Mouse (Mus musculus): ENCODE data around the gene Wdr93. TPM values are rescaled to one million over a fixed set of nuclear protein-coding genes. Genes with fewer than 3 reads are reported as not detected.

Wdr93 gene
- total RNA-seq (2021) = under 1 TPM; 0.23 to 0.40 TPM
- long read RNA-seq = 0 reads

DNA sequence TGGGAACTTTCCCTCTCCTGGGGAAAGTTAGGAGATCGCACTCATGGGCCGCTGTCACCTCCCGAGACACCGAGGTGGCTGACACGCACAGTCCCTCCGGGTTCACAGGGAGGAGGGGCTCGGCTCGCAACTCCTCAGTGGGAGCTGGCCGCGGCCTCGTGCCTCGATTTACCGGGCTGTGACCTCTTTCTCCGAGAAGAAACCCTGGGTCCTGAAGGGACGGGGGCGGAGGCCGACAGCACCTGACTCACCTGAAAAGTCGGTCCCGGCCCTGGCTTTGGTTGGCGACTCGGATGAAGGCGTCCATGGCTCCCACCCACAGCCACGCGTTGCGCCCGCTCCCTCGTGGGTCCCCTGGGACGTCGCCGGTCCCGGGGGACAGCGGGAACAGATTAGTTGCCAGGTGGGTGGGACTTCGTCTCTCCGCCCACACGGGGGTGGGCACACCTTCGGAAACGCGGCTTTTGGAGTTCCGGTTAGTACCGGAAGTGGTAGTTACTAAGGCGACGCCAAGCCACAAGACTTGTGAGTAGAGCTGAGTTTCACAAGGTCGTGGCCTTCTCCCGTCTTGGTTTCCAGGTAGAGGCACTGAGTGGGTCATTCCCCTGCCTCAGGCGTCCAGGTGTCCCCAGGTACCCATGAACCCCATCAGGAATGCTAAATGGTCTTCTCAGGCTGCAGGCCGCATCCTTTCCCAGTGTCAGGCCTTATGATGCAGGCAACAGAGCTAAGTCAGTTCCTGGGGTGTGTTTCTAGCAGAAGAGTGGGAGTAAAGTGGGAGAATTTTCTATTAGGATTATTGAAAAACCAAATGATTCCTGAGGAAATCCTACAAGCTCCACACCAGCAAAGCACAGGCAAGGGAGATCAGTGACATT is at the start of gene Wdr93, which contains the start of gene Pex11a:
Gene Wdr93, plus strand, starts transcription at position 505 of the 878 bp plus-strand sequence.
Gene Pex11a, minus strand, starts transcription at position 473 of the 878 bp plus-strand sequence.
- DNase-seq (ENCODE audit: low spot score in 2 of 2) = peak; percentile 73 to 84

DNA sequence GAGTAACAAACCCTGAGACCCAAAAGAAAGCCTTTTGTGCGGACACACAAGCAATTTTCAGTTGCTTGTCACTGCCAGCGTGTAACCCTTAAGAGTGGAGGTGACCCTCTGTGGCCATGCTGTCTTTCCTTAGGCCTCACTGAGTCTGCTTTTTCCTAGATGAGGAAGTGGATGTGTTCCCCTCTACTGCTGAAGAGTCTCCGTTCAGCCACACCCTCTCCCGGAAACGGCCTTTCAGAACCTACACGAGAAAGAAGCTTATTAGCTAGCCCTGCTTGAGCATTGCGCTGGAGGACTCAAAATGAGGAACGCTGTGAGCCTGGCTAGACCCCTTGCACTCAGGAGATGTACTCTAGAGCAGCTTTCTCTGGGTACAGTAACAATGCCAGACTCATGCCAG is 46.5 kb upstream of the Wdr93 start:
- DNase-seq (ENCODE audit: low spot score in 2 of 2) = no peak

DNA sequence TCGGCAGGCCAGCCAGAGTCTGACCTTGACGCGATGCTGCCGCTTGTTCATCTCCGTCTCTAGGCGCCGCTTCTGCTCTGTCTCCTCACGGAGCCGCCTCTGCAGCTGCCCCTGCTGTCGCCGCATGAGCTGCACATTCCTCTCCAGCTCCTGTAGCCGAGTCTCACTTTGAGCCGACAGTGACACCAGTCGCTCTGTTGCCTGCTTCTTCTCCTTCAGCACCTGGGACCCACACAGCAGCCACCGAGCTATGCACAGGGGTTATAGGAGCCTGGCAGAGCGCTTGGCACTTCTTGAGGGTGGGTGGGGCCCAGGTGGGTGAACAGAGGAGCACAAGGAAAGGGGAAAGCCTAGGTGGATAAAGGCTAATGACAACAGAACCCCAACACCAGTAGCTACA is 40.2 kb upstream of the Wdr93 start:
- peak in 1 of 2 experiments; percentile 36 for DNase-seq (ENCODE audit: low spot score in 2 of 2)

DNA sequence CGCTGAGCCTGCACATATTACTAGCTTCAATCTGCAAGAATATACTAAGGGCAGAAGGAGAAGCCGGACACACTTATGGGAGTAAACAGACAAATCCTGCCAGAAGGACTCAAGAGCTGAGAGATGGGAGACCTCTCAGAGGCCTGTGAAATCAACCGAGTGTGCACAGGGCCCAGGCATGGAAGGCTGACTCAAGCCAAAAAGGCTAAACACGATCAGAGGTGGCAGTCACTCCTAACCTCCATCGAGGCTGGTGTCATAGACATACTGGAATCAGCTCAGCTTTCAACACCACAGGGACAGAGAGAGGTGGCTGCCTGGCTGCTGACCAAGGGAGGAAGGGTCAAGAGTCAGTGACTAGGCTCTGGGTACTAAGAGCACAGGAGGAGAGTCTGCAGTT is 37.8 kb upstream of the Wdr93 start:
- DNase-seq (ENCODE audit: low spot score in 2 of 2) = no peak

DNA sequence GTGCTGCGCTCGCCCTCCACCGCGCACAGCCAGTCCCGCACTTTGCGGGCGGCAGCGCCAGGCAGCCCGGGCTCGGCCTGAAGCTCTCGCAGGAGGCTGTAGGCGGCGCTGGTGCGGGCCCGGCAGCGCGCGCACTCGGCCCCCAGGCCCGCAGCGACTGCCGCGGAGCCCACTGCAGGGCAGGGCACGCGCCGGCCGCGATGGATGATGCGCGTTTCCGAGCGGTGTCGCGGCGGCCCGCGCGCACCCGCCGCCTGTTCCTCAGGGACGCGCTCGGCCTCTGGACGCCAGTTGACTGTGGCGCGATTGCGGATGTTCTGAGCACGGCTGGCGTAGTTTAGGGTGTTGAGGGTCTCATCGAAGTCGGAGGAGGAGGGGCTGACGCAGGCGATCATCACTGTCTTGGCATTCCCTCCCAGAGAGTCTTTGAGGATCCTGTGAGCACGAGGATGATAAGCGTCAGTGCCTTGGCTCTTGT is 32.8 kb upstream of the Wdr93 start:
- peak; percentile 37 to 63 for DNase-seq (ENCODE audit: low spot score in 2 of 2)

DNA sequence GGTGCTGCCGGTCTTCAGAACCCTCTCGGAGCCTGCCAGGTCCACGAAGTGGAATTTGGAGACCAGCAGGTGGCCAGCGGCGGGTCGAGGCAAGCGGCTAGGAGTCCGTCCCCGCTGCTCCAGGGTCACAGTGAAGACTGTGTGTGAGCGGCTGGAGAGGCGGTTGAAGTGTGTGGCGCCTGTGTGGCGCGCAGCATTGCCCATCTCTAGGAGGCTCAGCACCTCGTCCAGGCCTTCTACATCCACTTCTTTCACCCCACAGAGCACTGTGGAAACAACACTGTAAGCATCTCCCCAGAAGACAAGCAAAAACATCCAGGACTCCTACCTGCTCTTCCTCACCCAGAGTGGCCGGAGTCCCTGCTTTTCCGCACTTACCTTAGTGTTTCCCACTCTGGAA is 32.1 kb upstream of the Wdr93 start:
- no peak for DNase-seq (ENCODE audit: low spot score in 2 of 2)

DNA sequence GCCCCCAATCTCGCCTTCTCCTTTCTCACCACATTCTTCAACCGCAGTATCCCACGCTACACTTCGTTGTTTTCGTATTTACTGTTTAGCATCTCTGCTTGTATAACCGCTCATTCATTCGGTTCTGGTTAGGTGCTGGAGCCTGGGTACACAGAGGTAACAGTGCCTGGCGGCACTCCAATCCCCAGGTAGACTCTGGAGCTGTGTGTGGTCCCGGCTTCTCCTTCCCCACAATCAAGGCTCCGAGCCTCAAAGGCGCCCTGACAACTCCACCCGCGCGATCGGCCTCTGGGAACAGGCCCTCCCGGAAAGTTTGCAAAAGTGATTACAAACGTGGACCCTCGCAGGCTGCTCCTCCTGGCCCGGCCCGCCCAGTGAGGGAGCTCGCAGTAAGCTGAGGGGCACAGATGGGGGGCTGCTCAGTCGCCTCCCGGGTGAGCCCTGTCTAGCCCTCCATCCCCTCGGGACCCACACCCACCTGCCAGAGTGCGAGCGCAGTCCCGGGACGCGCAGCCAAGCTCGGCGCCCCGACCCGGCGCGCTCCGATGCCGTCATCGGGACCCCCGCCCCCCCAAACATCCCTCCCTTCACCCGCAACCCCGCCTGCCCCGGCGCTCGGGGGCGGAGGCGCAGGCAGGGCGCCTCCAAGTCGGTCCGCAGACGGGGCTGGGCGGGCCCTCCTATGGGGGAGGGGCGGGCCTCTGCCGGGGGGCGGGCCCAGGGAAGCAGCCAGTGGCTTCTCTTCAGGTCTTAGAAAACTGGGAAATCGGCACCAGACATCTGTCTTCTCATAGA is 27.6 kb upstream of the Wdr93 start, which contains the start of gene Kif7:
Gene Kif7, minus strand, starts transcription at position 534 of the 795 bp plus-strand sequence.
- DNase-seq (ENCODE audit: low spot score in 2 of 2) = peak in 1 of 2 experiments; percentile 32

DNA sequence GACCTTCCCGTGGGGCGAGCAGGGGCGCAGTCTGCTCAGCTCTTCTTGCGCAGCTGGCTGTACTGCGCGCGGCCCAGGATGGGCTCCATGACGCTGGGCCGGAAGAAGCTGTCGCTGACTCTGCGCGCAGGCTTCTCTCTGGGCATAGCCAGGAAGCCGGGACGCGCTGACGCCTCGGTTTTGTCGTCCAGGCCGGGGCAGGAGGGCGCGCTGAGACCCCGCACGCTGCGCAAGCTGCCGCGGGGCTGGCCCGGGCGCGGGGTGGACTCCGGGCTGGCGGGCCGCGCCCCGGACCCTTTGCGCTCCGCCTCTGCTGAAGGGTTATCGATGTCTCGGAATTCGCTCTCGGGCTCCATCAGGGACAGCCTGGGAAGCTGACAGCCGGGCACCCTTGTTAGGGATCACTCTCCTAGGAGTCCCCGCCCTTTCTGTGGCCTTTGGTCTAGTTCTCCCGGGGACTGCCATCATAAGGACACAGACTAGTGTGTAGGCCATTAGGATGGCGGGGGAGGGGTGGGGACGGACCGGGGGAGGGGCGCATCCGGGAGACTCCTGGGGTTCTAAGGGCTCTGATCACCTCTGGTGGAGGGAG is 21.5 kb upstream of the Wdr93 start:
- peak in 1 of 2 experiments; percentile 33 for DNase-seq (ENCODE audit: low spot score in 2 of 2)

DNA sequence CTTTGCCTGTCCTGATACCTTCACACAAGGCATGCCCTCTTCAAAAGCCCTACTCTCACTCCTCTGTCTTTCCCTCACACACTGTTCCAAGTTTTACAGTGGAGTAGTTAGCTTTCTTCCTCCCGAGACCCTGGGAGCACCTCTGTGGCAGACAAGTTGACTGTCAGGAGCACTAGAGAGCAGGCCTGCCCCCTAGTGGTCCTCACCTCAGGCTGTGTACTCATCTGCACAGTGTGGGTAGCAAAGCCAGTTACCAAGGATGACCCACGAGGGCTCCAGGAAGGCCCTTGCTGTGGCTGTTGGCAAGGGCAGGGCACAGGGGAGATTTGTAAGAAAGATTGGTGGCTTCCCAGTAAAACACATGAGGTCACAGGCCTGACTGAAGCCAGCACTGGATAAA is 15.9 kb upstream of the Wdr93 start:
- peak in 1 of 2 experiments; percentile 67 for DNase-seq (ENCODE audit: low spot score in 2 of 2)

DNA sequence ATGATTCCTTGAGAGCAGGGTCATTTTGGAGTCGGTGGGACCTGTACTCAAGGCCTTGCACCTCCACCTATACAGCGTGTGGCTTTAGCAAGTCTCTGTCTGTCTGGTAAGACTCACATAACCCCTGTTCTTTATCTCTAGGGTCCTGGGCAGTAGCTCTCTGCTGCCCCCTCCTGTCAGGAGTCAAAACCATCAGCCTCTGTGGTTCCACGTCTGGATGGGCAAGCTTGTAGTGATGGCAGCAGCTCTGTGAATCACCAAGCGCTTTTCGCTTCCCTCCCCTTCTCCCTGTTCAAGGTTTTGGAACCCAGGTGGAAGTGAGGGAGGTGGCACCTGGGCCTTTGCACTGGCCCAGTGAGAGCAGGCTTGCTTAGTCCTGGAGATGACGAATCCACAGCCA is 14.7 kb upstream of the Wdr93 start:
- peak in 1 of 2 experiments; percentile 69 for DNase-seq (ENCODE audit: low spot score in 2 of 2)

DNA sequence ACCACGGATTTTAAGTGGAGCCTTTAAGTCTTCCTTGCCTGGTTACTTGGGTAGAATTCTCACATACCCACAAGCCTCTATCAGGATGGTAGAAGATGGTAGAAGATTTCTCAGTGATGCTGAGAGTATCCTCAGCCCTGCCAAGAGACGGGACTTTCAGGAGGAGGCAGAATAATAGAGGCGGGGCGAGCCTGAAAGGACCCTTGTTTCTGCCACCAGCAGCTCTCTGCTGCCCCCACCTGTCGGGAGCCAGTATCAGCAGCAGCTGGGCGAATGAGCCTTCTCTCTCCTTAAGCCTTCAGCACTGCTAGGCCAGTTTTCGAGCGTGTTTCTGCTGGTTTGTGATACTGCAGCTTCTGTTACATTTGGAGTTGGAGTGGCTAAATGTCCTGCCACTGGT is 13.8 kb upstream of the Wdr93 start:
- DNase-seq (ENCODE audit: low spot score in 2 of 2) = peak; percentile 47 to 77

DNA sequence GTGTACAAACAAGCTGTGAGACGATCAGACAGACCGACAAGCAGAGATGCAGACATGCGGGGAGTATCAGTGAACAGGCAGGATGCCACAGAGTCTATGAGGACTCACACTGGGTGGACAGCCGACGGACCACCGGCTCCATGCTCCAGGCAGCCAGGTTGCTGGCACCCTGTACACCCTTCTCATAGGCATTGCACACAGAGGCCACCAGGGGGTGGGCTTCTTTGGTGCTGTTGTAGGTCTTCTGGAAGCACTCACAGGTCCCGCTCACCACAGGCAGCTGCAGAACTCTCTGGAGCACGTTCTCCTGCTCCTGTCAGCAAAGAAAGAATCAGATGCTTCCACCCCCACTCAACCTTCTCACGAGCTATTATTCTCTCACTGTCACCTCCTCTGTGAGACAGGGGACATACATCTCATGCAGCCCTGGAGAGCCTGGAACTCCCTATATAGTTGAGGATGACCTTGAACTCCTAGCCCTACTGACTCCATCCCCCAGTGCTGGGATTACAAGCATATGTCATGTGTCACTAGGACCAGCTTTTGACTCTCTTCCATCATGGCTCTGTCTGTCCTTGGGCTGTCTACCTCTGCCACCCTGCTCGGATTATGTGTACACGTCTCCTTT is 13.1 kb upstream of the Wdr93 start:
- no peak for DNase-seq (ENCODE audit: low spot score in 2 of 2)

DNA sequence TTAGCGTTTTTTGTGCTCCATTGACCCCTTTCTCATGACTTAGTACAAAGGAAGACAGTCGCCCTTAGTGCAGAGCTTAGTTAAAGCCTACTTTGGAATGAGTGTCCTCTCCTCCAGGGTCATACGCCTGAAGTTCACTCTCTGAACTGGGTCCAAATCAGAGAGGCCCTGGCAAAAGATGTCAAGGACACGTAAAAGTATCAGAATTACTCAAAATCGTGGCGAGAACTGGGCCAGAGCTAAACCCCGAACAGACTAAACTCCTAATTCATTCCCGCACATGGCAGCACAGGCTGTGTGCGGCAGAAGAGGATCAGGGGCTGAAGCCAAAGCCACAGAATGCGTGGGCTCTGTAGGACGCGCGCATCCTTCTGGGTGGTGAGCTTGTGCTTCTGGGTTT is 11.5 kb upstream of the Wdr93 start:
- no peak for DNase-seq (ENCODE audit: low spot score in 2 of 2)

DNA sequence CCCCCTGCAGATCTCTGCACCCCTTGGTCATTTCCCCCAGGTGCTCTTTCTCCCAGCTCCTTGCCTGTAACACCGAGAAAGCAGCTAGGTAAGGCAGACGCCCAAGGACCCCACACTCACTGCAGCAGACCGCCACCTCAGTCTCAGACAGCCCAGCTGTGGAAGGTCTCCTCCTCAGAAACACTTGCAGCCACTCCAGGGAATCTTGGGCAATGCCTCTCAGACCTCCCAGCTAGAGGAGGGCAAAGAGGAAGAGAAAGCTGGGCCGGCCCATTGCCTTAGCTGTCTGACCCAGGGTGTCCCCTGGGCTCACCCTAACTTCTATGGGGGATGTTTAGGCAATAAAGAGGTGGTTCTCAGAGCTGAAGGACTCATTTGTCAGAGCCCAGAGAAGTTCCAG is 10.3 kb upstream of the Wdr93 start, which contains the start of gene Plin1:
Gene Plin1, minus strand, starts transcription at position 282 of the 400 bp plus-strand sequence.
- DNase-seq (ENCODE audit: low spot score in 2 of 2) = no peak

DNA sequence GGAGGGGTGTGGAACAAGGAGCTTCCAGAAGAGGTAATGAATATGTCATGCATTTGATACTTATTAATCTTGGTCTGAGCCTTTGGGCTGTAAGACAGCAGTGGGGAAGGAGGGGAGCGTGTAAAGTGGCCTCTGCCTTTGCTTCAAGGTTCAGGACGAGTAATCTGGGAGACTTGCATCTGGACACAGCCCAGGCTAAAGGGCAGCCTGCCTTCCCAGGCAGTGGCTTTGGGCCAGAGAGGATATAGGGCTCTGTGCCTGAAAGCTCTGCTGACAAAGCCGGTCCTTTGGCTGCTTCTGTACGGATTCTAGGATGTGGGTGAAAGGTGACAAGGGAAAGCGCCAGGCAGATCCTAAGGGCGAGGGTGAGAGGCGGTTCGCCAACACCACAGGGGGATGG is 8.4 kb upstream of the Wdr93 start:
- DNase-seq (ENCODE audit: low spot score in 2 of 2) = no peak

DNA sequence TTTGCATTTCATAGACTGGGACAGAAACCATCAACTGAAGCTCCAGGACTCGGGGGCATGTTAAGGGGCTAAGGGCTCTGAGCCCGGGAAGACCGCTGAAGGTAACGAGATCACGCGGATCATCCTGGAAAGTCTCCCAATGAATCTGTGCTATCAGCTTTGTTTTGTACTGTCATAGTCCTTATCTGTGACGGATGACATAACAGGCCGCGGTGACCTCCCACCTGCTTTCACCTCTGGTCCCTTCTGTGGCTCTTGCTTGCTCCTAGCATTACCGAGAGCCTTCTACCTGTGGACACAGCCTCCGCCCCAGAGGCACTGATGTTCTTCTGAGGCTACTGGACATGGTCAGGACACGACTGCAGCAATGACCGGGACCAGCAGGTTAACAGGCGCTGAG is 6.5 kb upstream of the Wdr93 start:
- no peak for DNase-seq (ENCODE audit: low spot score in 2 of 2)

DNA sequence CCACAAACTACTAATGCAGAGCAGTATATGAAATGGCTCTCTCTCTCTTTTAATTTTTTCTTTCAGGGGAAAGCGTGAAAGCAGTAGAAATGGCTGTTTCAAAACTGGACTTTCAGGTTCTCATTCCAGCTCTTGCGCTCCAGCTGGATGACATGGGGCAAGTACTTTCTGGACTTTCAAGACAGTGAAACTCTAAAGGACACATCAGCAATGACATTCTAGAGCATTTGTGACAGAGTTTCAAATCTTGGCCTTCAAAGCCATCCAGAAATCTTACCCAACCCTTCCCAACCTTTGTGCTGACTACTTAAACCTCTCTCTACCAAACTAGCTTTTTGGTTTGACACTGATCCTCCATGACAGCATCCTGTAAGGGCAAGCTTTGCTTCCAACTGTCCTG is 4.0 kb upstream of the Wdr93 start:
- DNase-seq (ENCODE audit: low spot score in 2 of 2) = no peak

DNA sequence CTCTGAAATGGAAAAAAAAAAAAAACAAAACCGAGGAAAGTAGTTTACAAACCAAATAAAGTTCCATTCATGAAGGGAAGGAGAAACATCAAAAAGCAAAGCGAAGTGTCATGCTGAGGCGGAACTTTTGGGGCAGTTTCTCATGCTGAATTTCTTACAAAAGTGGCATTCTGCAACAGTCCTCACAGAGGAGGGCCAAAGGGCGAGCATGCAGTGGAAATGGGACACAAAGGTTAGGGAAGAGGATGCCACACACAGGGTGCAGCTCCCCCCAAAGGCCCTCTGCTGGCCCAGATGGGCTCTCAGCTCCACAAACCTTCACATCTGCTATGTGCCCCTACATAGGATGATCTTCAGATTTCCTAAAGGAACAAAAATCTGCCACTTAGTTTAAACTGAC is 2.7 kb upstream of the Wdr93 start:
- no peak for DNase-seq (ENCODE audit: low spot score in 2 of 2)

DNA sequence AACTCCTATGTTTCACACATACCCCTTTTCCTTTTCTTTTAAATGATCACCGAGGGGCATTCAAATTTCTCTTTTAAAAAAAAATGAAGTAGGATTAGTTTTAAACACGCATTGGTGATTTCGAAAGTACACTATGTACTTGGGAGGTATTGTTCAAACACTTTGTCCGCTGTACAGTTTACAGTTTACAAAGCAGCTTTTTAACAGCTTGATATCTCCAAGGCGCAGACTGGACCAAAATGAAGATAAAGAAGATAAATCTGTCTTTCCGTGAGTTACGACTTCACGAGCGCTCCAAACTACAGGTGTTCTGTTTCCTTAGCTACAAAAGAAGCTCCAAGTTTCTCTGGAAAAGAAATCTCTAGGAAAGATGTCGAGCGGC is 695 bp upstream of the Wdr93 start:
- DNase-seq (ENCODE audit: low spot score in 2 of 2) = no peak

DNA sequence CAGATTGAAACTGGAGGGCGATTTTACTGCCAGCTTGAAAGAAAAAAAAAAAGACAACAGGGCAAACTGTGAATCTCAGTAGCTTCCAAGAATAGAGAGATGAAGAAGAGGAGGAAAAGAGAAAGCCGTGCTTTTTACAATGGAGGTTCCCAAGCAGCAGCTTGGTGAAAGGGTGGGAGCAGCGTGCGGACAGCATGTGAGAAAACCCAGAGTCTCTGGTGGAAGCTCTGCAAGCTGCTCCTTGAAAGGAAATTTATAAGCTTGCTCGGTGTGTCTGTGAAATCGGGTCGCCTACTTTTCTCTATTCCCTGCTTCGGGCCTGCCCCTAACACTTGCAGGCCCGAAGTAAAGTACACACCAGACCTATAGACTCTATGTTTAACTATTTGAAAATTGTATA is 1.1 kb downstream of the Wdr93 start:
- peak in 1 of 2 experiments; percentile 41 for DNase-seq (ENCODE audit: low spot score in 2 of 2)

DNA sequence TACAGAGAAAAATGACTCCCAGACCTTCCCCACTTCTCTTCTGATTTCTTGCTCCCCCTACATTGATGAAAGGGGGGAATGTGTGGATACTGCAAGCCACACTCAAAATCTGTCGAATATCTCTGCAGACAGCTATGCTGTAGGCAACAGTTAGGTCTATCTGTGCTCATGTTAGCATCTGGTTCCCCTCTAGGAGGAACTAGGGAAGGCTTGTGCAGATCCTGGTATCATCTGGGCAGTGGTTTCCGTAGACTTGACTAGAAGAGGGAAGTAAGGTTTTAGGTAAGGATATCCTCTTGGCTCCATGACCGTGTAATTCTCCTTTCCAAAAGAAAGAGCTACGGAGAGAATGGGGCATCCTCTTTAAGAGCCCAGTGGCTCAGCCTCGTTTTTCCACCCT is 1.6 kb downstream of the Wdr93 start:
- no peak for DNase-seq (ENCODE audit: low spot score in 2 of 2)
